Mouse (Mus musculus) left cerebral cortex, adult 6 months (tissue): ENCODE results near the gene Srpk1. TPM values are rescaled to one million over a fixed set of nuclear protein-coding genes. Genes with fewer than 3 reads are reported as not detected.

Source experiments
- long read RNA-seq, 2 experiments: library from polyadenylated mRNA; unstranded; transcript quantifications; one replicate each; pipeline ENCODE4 v2.0.0; 2019 to 2020
- polyA plus RNA-seq: library from polyadenylated mRNA; unstranded; fragments of <200 nt; fragmentation: Nextera tagmentation; gene quantifications from 2 replicates; pipeline ENCODE4 v1.2.3, GENCODE M21; 2021

The Srpk1 gene
- 50.2 and 68.8 TPM in 2 replicates for polyA plus RNA-seq
- long read RNA-seq, experiment 1, full-length matches to known transcripts: 118 of 153 reads
- long read RNA-seq, experiment 1, partial matches to known transcripts: 20 of 153 reads
- long read RNA-seq, experiment 1, other reads (novel, unspliced or antisense): 15 of 153 reads
- long read RNA-seq, experiment 2, full-length matches to known transcripts: 32 of 98 reads
- long read RNA-seq, experiment 2, partial matches to known transcripts: 28 of 98 reads
- long read RNA-seq, experiment 2, other reads (novel, unspliced or antisense): 38 of 98 reads

GRCm38 (mm10) chr17:28622300-28622759 lies at the start of gene Srpk1:
Srpk1 (minus strand) TSS chr17:28622709.

GRCm38 (mm10) chr17:28575244-28576125 lies 47.0 kb downstream of the Srpk1 start, which contains the start of gene Lhfpl5:
Lhfpl5 (plus strand) TSS chr17:28575641.

GRCm38 (mm10) chr17:28560598-28560997 lies 61.9 kb downstream of the Srpk1 start, which contains the start of gene Clps:
Clps (minus strand) TSS chr17:28560766.

GRCm38 (mm10) chr17:28549111-28549510 lies 73.4 kb downstream of the Srpk1 start, which contains the start of gene Clpsl2:
Clpsl2 (plus strand) TSS chr17:28549411.

Other genes starting within 250 kb of the Srpk1 start
- gene Fkbp5, start 105.2 kb downstream of the Srpk1 start, polyA plus RNA-seq: 3.2 and 4.0 TPM in 2 replicates
- gene Armc12, start 91.9 kb downstream of the Srpk1 start, polyA plus RNA-seq: not detected in 2 replicates
- not detected in 2 replicates for gene Clpsl2, start 73.3 kb downstream of the Srpk1 start, polyA plus RNA-seq
- gene Clps, start 61.9 kb downstream of the Srpk1 start, polyA plus RNA-seq: not detected in 2 replicates
- gene Lhfpl5, start 47.1 kb downstream of the Srpk1 start, polyA plus RNA-seq: 4.6 and 6.6 TPM in 2 replicates
- 1.4 and 1.9 TPM in 2 replicates for gene Slc26a8, start 67.5 kb upstream of the Srpk1 start, polyA plus RNA-seq
- gene Mapk14, start 68.6 kb upstream of the Srpk1 start, polyA plus RNA-seq: 11.9 and 30.3 TPM in 2 replicates
- not detected in 2 replicates for gene AC170998.1, start 103.4 kb upstream of the Srpk1 start, polyA plus RNA-seq
- gene Mapk13, start 146.6 kb upstream of the Srpk1 start, polyA plus RNA-seq: 1.3 and 1.4 TPM in 2 replicates
- 3.0 and 4.4 TPM in 2 replicates for gene Brpf3, start 178.4 kb upstream of the Srpk1 start, polyA plus RNA-seq
- 0.18 and 0.20 TPM in 2 replicates for gene Pnpla1, start 235.7 kb upstream of the Srpk1 start, polyA plus RNA-seq